Mouse (Mus musculus): ENCODE data around the gene Scly. TPM values are rescaled to one million over a fixed set of nuclear protein-coding genes. Genes with fewer than 3 reads are reported as not detected.
A peak's percentile ranks its signal among the peaks of the same experiment; 100 is the strongest.

Scly gene
- 28.7 and 29.9 TPM in 2 replicates for polyA plus RNA-seq (2012; rRNA removed)

GRCm38 (mm10) chr1:91297799-91298744, at the start of gene Scly:
Gene Scly, plus strand, starts transcription at chr1:91298338.
- TF ChIP-seq CTCF (IDR thresholded peaks at IDR 0.05; ENCODE audit: borderline replicate concordance, insufficient read depth, low read depth, low read length) (no peak), POLR2A (IDR thresholded peaks at IDR 0.05; ENCODE audit: borderline replicate concordance, insufficient read depth, low read length) (peak; percentile 80)
- under 1% methylated on average over 65 of the region's 65 CpGs for WGBS
- peak; percentile 96 to 97 for DNase-seq
- Histone ChIP-seq H3K4me1 (ENCODE audit: control insufficient read depth, insufficient read depth, low read length) (no peaks in the 10 kb centered on the region; the same call in 1 of the 2 replicates), H3K27me3 (ENCODE audit: control insufficient read depth, insufficient read depth, low read length) (no peaks in the 10 kb centered on the region), H3K4me3 (replicated peaks; ENCODE audit: insufficient read depth, low read depth, low read length) (peak within 1 kb of the TSS; percentile 90), H3K27ac (ENCODE audit: insufficient read depth, low read length) (no peak within 1 kb of the TSS)

- DNase-seq, result peak in 1 of 2 experiments; percentile 24
- WGBS, result 56% methylated on average over 4 of the region's 4 CpGs
- Histone ChIP-seq H3K27ac (ENCODE audit: insufficient read depth, low read length) (no peak overlapping the region), H3K27me3 (ENCODE audit: control insufficient read depth, insufficient read depth, low read length) (no peaks in the 10 kb centered on the region), H3K4me3 (replicated peaks; ENCODE audit: insufficient read depth, low read depth, low read length) (peak overlapping the region; percentile 28), H3K4me1 (ENCODE audit: control insufficient read depth, insufficient read depth, low read length) (peaks cover 9% of the 10 kb centered on the region; the same call in 1 of the 2 replicates)
- TF ChIP-seq POLR2A (IDR thresholded peaks at IDR 0.05; ENCODE audit: borderline replicate concordance, insufficient read depth, low read length), result no peak
- no peak for TF ChIP-seq CTCF (IDR thresholded peaks at IDR 0.05; ENCODE audit: borderline replicate concordance, insufficient read depth, low read depth, low read length)
These were observed 49.2 kb upstream of the Scly start for GRCm38 (mm10) chr1:91248970-91249369.

- WGBS, result 1% methylated on average over 43 of the region's 43 CpGs
These were observed 48.3 kb upstream of the Scly start, which contains the start of gene Ube2f for GRCm38 (mm10) chr1:91249564-91250414. Gene Ube2f, plus strand, starts transcription at chr1:91250304.

GRCm38 (mm10) chr1:91250415-91251147, 47.6 kb upstream of the Scly start:
- no peak for TF ChIP-seq POLR2A (IDR thresholded peaks at IDR 0.05; ENCODE audit: borderline replicate concordance, insufficient read depth, low read length)
- TF ChIP-seq CTCF (IDR thresholded peaks at IDR 0.05; ENCODE audit: borderline replicate concordance, insufficient read depth, low read depth, low read length), result no peak
- DNase-seq, result peak; percentile 41 to 57
- Histone ChIP-seq H3K27me3 (ENCODE audit: control insufficient read depth, insufficient read depth, low read length) (no peaks in the 10 kb centered on the region), H3K4me1 (ENCODE audit: control insufficient read depth, insufficient read depth, low read length) (peaks cover 9% of the 10 kb centered on the region; the same call in 1 of the 2 replicates), H3K4me3 (replicated peaks; ENCODE audit: insufficient read depth, low read depth, low read length) (peak overlapping the region; percentile 62), H3K27ac (ENCODE audit: insufficient read depth, low read length) (peak overlapping the region; percentile 52)
- WGBS, result under 1% methylated on average over 60 of the region's 70 CpGs

More at GRCm38 (mm10) chr1:91249564-91250414, 48.3 kb upstream of the Scly start, which contains the start of gene Ube2f:
- DNase-seq, result peak; percentile 95 to 99
- peaks cover 9% of the 10 kb centered on the region; the same call in 1 of the 2 replicates for H3K4me1 ChIP-seq (ENCODE audit: control insufficient read depth, insufficient read depth, low read length)
- no peaks in the 10 kb centered on the region for H3K27me3 ChIP-seq (ENCODE audit: control insufficient read depth, insufficient read depth, low read length)
- peak within 1 kb of the TSS; percentile 72 for H3K4me3 ChIP-seq (replicated peaks; ENCODE audit: insufficient read depth, low read depth, low read length)
- TF ChIP-seq POLR2A (IDR thresholded peaks at IDR 0.05; ENCODE audit: borderline replicate concordance, insufficient read depth, low read length), result peak; percentile 93
- peak; percentile 30; the same call in 1 of the 2 replicates for TF ChIP-seq CTCF (IDR thresholded peaks at IDR 0.05; ENCODE audit: borderline replicate concordance, insufficient read depth, low read depth, low read length)
- peak within 1 kb of the TSS; percentile 52 for H3K27ac ChIP-seq (ENCODE audit: insufficient read depth, low read length)

- Histone ChIP-seq H3K4me1 (ENCODE audit: control insufficient read depth, insufficient read depth, low read length) (peaks cover 9% of the 10 kb centered on the region; the same call in 1 of the 2 replicates), H3K4me3 (replicated peaks; ENCODE audit: insufficient read depth, low read depth, low read length) (peak overlapping the region; percentile 62), H3K27me3 (ENCODE audit: control insufficient read depth, insufficient read depth, low read length) (no peaks in the 10 kb centered on the region), H3K27ac (ENCODE audit: insufficient read depth, low read length) (peak overlapping the region; percentile 26; the same call in 1 of the 2 replicates)
- 35% methylated on average over 5 of the region's 5 CpGs for WGBS
- no peak for TF ChIP-seq CTCF (IDR thresholded peaks at IDR 0.05; ENCODE audit: borderline replicate concordance, insufficient read depth, low read depth, low read length)
- TF ChIP-seq POLR2A (IDR thresholded peaks at IDR 0.05; ENCODE audit: borderline replicate concordance, insufficient read depth, low read length), result no peak
- peak in 1 of 2 experiments; percentile 15 for DNase-seq
These were observed 46.9 kb upstream of the Scly start for GRCm38 (mm10) chr1:91251148-91251650.

GRCm38 (mm10) chr1:91251927-91252326, 46.2 kb upstream of the Scly start:
- Histone ChIP-seq H3K27me3 (ENCODE audit: control insufficient read depth, insufficient read depth, low read length) (no peaks in the 10 kb centered on the region), H3K27ac (ENCODE audit: insufficient read depth, low read length) (no peak overlapping the region), H3K4me3 (replicated peaks; ENCODE audit: insufficient read depth, low read depth, low read length) (peak overlapping the region; percentile 20), H3K4me1 (ENCODE audit: control insufficient read depth, insufficient read depth, low read length) (peaks cover 9% of the 10 kb centered on the region; the same call in 1 of the 2 replicates)
- peak; percentile 33; the same call in 1 of the 2 replicates for TF ChIP-seq CTCF (IDR thresholded peaks at IDR 0.05; ENCODE audit: borderline replicate concordance, insufficient read depth, low read depth, low read length)
- TF ChIP-seq POLR2A (IDR thresholded peaks at IDR 0.05; ENCODE audit: borderline replicate concordance, insufficient read depth, low read length), result no peak
- 48% methylated on average over 8 of the region's 8 CpGs for WGBS
- DNase-seq, result peak in 1 of 2 experiments; percentile 25

Data from cerebellum, adult 2 months (tissue).